Comparison of ENCODE assay signal across 14 mouse cellular contexts in the genomic region with DNA sequence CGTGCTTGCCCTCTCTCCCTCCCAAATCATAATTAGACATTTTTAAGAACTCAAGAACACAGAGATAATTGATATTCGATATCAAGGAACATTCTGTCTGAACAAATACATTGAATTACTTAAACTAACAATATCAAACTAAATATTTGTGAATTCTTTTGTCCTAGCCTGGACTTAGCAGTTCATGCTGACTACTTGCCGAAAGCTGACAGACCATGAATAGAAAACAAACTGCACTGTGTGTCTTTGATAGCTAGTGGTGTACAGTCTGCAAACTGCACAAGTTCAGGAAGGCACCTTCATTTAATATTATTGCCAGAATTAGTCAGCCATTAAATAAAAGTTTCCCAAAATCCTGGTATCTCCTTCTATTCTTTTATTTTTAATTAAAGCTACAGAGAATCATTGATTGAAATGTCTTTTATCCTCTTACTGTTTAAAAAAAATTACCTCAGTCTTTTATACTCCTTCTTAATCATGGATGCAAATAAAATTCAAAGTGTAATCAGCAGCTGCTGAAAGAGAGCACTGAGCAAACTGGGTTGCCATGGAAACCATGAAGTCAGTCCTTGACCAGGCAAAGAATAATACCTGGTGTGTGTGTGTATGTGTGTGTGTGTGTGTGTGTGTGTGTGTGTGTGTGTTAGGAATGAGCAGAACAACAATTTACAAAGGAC.
DNase-seq lines count a peak whose midpoint lies in the region; ATAC-seq and TF ChIP-seq lines count a peak whose summit lies in the region.
"Had no signal": no experiment of that assay in that cellular context is flagged by ENCODE, and none has a peak within 500 bp of the region (broad histone marks: within the 10 kb centered on the region; RNA-seq: fewer than 3 reads in every experiment).

No protein-coding gene starts in this region.

- H3K4me3 ChIP-seq in hindbrain, embryonic 10.5 days, result no peak overlapping the region
- no peak overlapping the region for H3K4me3 ChIP-seq in midbrain, embryonic 15.5 days
- no peak overlapping the region for H3K4me3 ChIP-seq in stomach, postnatal 0 days (ENCODE audit: low read depth, low read length)
- H3K4me3 ChIP-seq: intestine, embryonic 15.5 days; layer of hippocampus, adult 2 months; limb, embryonic 13.5 days had no signal

- no peak for TF ChIP-seq CTCF in brain, embryonic 14.5 days (IDR thresholded peaks at IDR 0.05; ENCODE audit: borderline replicate concordance, extremely low read depth, insufficient read depth, insufficient read length)
- no peak for TF ChIP-seq CTCF in stomach, postnatal 0 days (IDR thresholded peaks at IDR 0.05; ENCODE audit: low read depth)

- H3K27ac ChIP-seq in hindbrain, embryonic 10.5 days, result no peak overlapping the region
- peak overlapping the region; percentile 68 for H3K27ac ChIP-seq in midbrain, embryonic 15.5 days
- no peak overlapping the region for H3K27ac ChIP-seq in stomach, postnatal 0 days (replicated peaks)
- H3K27ac ChIP-seq: intestine, embryonic 15.5 days; layer of hippocampus, adult 2 months; limb, embryonic 13.5 days had no signal

- ATAC-seq in midbrain, embryonic 15.5 days (replicated peaks), result peak; percentile 95
- ATAC-seq in stomach, postnatal 0 days (ENCODE audit: low FRiP score, low TSS enrichment), result no peak
- ATAC-seq: intestine, embryonic 15.5 days had no signal

- H3K4me2 ChIP-seq in midbrain, embryonic 15.5 days, result no peak overlapping the region
- H3K4me2 ChIP-seq in stomach, postnatal 0 days (replicated peaks; ENCODE audit: low read depth), result no peak overlapping the region
- H3K4me2 ChIP-seq: intestine, embryonic 15.5 days; limb, embryonic 13.5 days had no signal

- no peaks in the 10 kb centered on the region for H3K27me3 ChIP-seq in hindbrain, embryonic 10.5 days (ENCODE audit: insufficient read depth, poor library complexity, severe bottlenecking)
- no peaks in the 10 kb centered on the region for H3K27me3 ChIP-seq in midbrain, embryonic 15.5 days (replicated peaks)
- H3K27me3 ChIP-seq in stomach, postnatal 0 days (ENCODE audit: control insufficient read depth, insufficient read depth, low read length), result no peaks in the 10 kb centered on the region
- H3K27me3 ChIP-seq: intestine, embryonic 15.5 days; limb, embryonic 13.5 days had no signal

- TF ChIP-seq POLR2A in brain, embryonic 14.5 days (IDR thresholded peaks at IDR 0.05; ENCODE audit: borderline replicate concordance, extremely low read depth, insufficient read depth, insufficient read length, poor library complexity, severe bottlenecking), result no peak

- no peak for TF ChIP-seq EP300 in stomach, postnatal 0 days (optimal IDR thresholded peaks at IDR 0.05)

- peak; percentile 8 for DNase-seq in layer of hippocampus, adult 11-12 months (ENCODE audit: low spot score)
- DNase-seq in layer of hippocampus, postnatal 36 days, result no peak
- peak; percentile 90 for DNase-seq in brain, embryonic 14.5 days (ENCODE audit: low read depth)
- peak; percentile 27 for DNase-seq in hindbrain, embryonic 10.5 days (ENCODE audit: low spot score)
- DNase-seq in adrenal gland, postnatal 4 days (ENCODE audit: low spot score in 2 of 2), result no peak
- DNase-seq in adrenal gland, adult (ENCODE audit: inconsistent age in 2 of 2, low spot score in 1 of 2), result no peak
- DNase-seq in stomach, postnatal 0 days (ENCODE audit: low spot score), result no peak
- DNase-seq: B cell, adult 2 months; lung, adult 18-20 months had no signal

- no peaks in the 10 kb centered on the region for H3K36me3 ChIP-seq in hindbrain, embryonic 10.5 days
- H3K36me3 ChIP-seq in midbrain, embryonic 15.5 days (replicated peaks), result no peaks in the 10 kb centered on the region
- H3K36me3 ChIP-seq in stomach, postnatal 0 days (ENCODE audit: control insufficient read depth, insufficient read depth, low read length), result no peaks in the 10 kb centered on the region
- H3K36me3 ChIP-seq: G1E; intestine, embryonic 15.5 days; limb, embryonic 13.5 days had no signal

- H3K9ac ChIP-seq in midbrain, embryonic 15.5 days, result no peak overlapping the region
- no peak overlapping the region for H3K9ac ChIP-seq in stomach, postnatal 0 days (ENCODE audit: low read length)
- H3K9ac ChIP-seq: intestine, embryonic 15.5 days; limb, embryonic 13.5 days had no signal

- no peaks in the 10 kb centered on the region for H3K9me3 ChIP-seq in hindbrain, embryonic 10.5 days
- no peaks in the 10 kb centered on the region for H3K9me3 ChIP-seq in midbrain, embryonic 15.5 days
- H3K9me3 ChIP-seq in stomach, postnatal 0 days (ENCODE audit: control insufficient read depth, low read length), result no peaks in the 10 kb centered on the region
- H3K9me3 ChIP-seq: G1E; intestine, embryonic 15.5 days; limb, embryonic 13.5 days had no signal

- 74% methylated on average over 3 of the region's 3 CpGs for WGBS in hindbrain, embryonic 10.5 days
- WGBS in midbrain, embryonic 15.5 days, result 23% methylated on average over 3 of the region's 3 CpGs
- 43% methylated on average over 3 of the region's 3 CpGs for WGBS in stomach, postnatal 0 days

- peaks cover 12% of the 10 kb centered on the region; the same call in 1 of the 2 replicates for H3K4me1 ChIP-seq in hindbrain, embryonic 10.5 days (replicated peaks)
- H3K4me1 ChIP-seq in midbrain, embryonic 15.5 days, result peaks cover 17% of the 10 kb centered on the region
- no peaks in the 10 kb centered on the region for H3K4me1 ChIP-seq in stomach, postnatal 0 days (replicated peaks; ENCODE audit: control insufficient read depth, insufficient read depth)
- H3K4me1 ChIP-seq: intestine, embryonic 15.5 days; limb, embryonic 13.5 days had no signal

Comparison
In these comparisons a context has a peak if more than half of its experiments do, and no peak if none do; other contexts are left out.
1. DNase-seq: peak in layer of hippocampus, adult 11-12 months (single experiment), brain, embryonic 14.5 days (single experiment) and hindbrain, embryonic 10.5 days (single experiment); none in layer of hippocampus, postnatal 36 days (0 of 2), adrenal gland, postnatal 4 days (0 of 2), adrenal gland, adult (0 of 2) and stomach, postnatal 0 days (single experiment).